Mouse (Mus musculus) lung, postnatal 10 days (tissue): Measurements from ENCODE around the gene Tekt4.

Source experiments
- DNase-seq: peaks from one replicate; pipeline ENCODE4 v3.0.0; 2021

Tekt4 gene

DNA sequence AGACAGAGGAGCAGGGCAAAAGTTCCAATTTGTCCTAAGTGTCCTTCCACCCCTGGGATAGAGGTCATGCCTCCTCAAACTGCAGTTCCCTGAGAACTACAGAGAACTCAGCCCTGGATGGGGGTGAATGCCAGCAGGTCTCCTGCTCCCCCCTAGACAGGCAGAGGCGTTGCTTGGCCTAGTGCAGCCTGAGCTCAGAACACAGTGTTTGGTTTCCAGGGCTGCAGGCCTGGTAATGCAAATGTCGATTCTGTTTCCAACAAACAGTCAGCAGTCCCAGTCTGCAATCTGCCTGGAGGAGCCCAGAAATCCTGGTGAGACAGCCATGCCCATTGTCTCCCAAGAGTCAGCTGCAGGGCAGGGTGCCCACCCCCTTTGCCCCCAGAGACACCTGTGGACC lies at the start of gene Tekt4:
Gene Tekt4, plus strand, starts transcription at position 344 of the 400 bp plus-strand sequence.
- no peak for DNase-seq

GRCm38 (mm10) chr17:25405224-25405895 lies 49.1 kb upstream of the Tekt4 start:
- no peak for DNase-seq

DNA sequence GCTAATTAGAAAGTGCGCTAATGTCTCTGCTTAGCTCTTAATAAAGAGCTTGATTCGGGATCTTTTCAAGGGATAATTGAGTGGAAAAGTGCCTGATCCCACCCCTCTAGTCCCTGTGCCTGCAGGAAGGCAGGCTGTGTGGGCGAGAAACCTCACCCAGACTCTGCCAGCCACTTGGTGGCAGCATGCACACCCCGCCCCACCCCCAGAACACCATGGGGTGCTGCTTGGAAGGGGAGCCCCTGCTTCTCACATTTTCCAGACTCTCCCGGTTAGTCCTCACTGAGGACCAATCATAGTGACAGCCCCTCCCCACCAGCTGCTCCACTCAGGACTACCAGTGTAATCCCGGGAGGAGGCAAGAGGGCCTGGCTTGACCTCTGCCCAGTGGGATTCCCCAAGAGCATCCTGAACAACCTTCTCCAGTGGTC lies 48.4 kb upstream of the Tekt4 start:
- DNase-seq = no peak

DNA sequence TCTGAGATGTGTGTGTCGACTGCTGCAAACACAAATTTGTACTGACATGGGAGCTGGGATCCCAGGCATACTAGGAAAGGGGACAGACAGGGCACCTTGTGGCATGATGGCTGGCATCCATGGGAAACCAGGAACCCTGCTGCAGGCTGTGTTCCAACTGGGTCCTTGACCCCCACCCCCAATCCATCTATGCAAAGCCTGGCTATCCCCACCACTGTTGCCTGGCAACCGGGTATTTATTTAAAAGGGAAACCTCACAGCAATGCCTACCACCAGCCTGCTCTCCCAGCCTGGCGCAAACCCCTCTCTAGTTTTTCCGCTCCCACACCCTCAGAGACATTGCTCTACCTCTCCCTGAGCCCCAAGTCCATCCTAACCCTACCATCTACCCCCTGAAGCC lies 47.1 kb upstream of the Tekt4 start:
- no peak for DNase-seq

- DNase-seq = no peak
These were observed 46.0 kb upstream of the Tekt4 start for GRCm38 (mm10) chr17:25408302-25408999.

- no peak for DNase-seq
These were observed 44.8 kb upstream of the Tekt4 start for GRCm38 (mm10) chr17:25409621-25410020.

GRCm38 (mm10) chr17:25410180-25410579 lies 44.2 kb upstream of the Tekt4 start:
- no peak for DNase-seq

DNA sequence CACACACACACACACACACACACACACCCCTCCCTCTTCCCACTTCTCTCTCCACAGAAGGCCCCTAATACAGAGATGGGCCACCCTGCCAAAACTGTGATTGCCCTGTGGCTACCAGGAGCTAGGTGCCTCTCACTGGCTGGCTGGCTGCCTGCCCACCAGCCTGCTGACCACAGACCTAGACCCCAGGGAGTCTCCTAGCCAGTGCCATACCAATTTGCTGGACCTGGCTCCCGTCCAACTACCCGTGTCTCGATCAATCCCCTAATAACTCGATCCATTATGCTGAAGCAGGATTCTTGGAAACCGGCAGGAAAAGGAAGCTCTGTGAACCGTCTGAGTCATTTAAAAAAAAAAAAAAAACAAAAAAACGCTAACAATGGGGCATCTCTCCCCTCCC lies 43.6 kb upstream of the Tekt4 start:
- no peak for DNase-seq

DNA sequence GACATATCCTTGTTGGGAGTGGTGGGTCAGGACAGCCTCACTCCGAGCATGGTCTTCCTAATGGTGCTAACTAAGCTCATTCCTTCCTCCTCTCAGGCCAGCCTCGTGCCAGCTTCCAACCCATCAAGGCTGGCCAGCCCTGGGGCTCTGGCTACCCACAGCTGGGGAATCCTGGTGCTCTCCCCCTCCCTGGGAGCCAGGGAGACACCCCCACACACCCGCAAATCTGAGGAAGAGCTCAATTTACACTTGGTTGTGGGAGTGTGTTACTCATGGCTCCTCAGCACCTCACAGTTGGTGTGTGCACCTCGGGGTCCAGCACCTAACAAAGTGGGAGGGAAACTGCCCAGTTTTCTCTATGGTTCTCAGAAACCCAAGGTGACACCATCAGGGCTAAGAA lies 43.2 kb upstream of the Tekt4 start:
- no peak for DNase-seq

GRCm38 (mm10) chr17:25414209-25414608 lies 40.2 kb upstream of the Tekt4 start:
- DNase-seq = no peak

- no peak for DNase-seq
These were observed 39.5 kb upstream of the Tekt4 start for GRCm38 (mm10) chr17:25414917-25415316.

GRCm38 (mm10) chr17:25415421-25415913 lies 38.9 kb upstream of the Tekt4 start:
- DNase-seq = no peak

GRCm38 (mm10) chr17:25416219-25416618 lies 38.2 kb upstream of the Tekt4 start:
- DNase-seq = peak; percentile 50

DNA sequence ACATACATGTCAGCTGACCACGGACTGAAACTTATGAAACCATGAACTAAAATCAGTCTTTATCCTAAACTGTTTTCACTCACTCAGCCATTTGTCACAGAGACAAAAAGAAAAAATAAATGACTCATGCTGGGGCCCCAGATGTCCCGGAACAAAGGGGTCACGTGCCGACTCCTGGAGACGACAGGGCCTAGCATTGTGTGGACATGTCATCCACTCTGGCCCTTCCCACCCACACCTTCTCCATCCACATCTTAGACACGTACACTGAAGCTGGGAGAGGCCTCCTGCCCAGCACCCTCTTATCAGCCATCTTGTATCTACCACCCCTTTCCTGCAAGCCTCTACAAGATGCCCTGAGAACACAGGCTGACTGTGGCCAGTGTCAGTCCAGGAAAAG lies 36.4 kb upstream of the Tekt4 start:
- DNase-seq = no peak

DNA sequence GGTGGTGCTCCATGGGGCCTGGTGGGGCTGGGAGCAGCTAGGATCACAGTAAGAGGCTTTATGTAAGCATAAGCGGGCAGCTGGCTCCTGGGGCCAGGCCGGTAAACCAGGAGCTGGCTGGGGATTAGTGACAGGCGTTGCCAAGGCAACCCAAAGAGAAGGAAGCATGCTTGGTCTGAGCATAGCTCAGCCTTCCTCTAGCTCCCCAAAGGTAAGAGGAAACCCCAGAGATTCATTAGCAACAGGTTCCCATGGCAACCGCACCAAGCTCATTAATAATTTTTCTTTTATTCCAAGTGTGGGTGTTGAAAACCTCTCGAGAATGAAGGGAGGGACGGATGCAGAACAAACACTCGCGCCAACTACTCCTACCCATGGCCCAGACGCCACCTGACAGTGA lies 35.5 kb upstream of the Tekt4 start:
- no peak for DNase-seq

- DNase-seq = no peak
These were observed 33.4 kb upstream of the Tekt4 start for GRCm38 (mm10) chr17:25420998-25421397.

GRCm38 (mm10) chr17:25424526-25425080 lies 29.8 kb upstream of the Tekt4 start:
- DNase-seq = no peak

- no peak for DNase-seq
These were observed 28.4 kb upstream of the Tekt4 start for GRCm38 (mm10) chr17:25425996-25426395.

DNA sequence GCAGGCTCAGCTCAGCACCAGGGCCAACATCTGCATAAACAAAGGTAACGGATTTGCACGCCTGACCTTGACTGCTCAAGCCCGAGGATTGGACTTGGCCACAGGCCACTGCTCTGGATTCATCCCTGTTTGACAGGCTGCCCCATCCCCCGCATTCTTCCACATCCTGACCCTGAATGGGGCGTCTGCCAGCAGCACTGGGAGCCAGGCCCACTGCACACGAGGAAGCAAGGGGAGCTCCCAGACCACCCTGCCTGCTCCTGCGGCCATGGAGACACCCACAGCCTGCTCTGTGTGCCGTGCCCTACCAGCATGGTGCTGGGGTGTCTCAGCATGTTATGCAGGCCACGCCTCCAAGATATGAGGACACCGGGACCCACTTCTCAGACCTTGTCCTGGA lies 27.0 kb upstream of the Tekt4 start:
- peak; percentile 71 for DNase-seq

GRCm38 (mm10) chr17:25429240-25429639 lies 25.2 kb upstream of the Tekt4 start:
- no peak for DNase-seq

GRCm38 (mm10) chr17:25429886-25430285 lies 24.5 kb upstream of the Tekt4 start:
- no peak for DNase-seq

DNA sequence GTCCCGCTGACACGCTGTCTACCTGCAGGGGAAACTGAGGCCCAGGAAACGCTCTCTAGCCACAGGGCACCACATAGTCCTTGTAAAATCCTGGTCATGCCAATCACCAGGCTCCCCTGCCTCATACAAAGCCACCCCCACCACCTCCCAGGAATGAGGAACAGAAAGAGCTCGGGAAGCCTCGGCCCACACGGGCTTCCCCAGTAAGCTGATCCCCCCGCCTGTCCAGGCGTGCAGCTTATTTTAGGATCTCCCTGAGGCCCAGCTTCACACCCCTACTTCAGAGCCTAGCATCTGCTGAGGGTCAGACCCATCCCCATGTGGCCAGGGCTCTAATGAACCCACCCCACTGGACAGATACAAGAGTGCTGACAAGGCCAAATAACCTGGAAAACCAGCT lies 23.9 kb upstream of the Tekt4 start:
- no peak for DNase-seq

DNA sequence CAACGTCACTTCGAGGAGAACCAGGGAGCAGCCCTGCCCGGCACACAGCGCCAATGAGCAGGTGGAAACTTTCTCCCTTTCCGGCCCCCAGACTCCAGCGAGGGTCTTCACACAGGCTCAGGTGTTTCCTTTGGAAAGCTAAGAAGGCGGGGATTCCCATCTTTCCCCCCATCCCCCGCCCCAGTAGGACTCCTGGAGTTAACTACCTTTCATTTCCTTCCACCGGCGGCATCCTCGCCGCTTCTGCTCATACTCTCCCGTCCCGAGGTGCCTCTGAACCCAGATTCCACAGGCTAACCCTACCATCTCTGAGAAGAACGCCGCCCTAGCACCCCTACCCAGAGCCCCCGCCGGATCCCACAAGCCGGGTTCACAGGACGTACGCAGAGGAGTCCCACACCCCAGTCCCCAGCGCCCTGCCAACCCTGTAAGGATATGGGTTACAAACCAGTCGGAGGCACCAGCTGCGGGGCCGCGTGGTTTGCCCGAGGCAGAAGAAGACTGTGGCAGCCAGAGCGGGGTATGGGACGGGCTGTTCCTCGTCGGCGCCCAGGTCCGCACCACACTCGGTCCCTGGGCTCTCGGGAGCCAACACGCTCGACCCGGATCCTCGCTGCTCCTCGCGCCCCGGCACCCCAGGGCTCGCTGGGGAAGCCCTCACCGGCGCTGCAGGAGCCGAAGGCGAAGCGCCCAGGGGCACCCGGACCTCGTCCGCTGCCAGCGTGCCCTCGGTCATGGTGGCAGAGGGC lies 21.8 kb upstream of the Tekt4 start:
- peak; percentile 19 for DNase-seq
